Mouse (Mus musculus): ENCODE results near the gene Tspan10. TPM values are rescaled to one million over a fixed set of nuclear protein-coding genes. Genes with fewer than 3 reads are reported as not detected.

Tspan10 gene
- polyA plus RNA-seq, 1 experiment: 0.51 TPM

DNA sequence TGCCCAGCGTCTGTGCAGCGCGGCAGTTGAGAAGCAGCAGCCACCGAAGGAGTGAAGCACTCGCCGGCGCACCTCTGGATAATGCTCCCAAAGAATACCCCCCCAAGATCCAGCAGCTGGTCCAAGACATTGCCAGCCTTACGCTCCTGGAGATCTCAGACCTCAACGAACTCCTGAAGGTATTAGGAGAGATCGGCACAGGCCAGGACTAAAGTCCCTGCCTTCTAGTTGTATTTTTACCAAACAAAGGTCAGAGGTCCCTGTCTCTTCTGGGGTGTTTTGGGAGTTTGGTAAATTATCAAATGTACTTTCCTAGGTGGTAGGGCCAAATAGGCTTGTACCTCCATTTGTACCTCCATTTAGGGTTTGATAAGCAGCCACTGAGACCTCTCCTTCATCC lies 42.8 kb downstream of the Tspan10 start:
- peak overlapping the region; percentile 92 for H3K4me3 ChIP-seq (ENCODE audit: control insufficient read depth, low read depth, low read length)
- TF ChIP-seq CTCF (IDR thresholded peaks at IDR 0.05; ENCODE audit: control insufficient read depth, insufficient read depth, insufficient replicate concordance, low read depth, low read length) (no peak), POLR2A (IDR thresholded peaks at IDR 0.05; ENCODE audit: control insufficient read depth, low read depth, low read length) (no peak)
- peaks cover 2% of the 10 kb centered on the region for H3K36me3 ChIP-seq (ENCODE audit: control insufficient read depth, insufficient read depth, low read length)
- no peaks in the 10 kb centered on the region for H3K27me3 ChIP-seq (ENCODE audit: control insufficient read depth, insufficient read depth, low read length)
- H3K27ac ChIP-seq (ENCODE audit: control insufficient read depth, insufficient read depth, low read depth, low read length): no peak overlapping the region
- peaks cover 11% of the 10 kb centered on the region for H3K4me1 ChIP-seq (ENCODE audit: control insufficient read depth, insufficient read depth, low read length)

DNA sequence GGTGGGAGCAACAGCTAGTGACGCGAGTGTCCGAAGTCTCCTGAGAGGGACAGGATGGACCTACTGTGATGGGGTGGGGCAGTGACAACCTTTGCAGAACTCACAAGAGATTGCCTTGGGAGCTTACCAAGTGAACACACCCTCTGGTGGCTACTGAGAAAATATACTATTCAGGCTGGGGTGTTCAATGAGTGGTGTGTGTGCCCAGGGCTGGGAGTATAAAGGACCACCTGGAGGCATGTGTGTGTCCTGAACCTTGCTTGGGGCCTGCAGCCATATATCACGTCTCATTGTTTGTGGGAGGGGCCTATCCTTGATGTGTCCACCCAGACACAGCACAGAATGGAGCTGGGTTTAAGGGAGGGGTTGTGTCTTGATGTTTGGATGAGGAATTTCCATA lies 46.1 kb downstream of the Tspan10 start:
- TF ChIP-seq POLR2A (IDR thresholded peaks at IDR 0.05; ENCODE audit: control insufficient read depth, low read depth, low read length) (no peak), CTCF (IDR thresholded peaks at IDR 0.05; ENCODE audit: control insufficient read depth, insufficient read depth, insufficient replicate concordance, low read depth, low read length) (no peak)
- Histone ChIP-seq H3K27ac (ENCODE audit: control insufficient read depth, insufficient read depth, low read depth, low read length) (no peak overlapping the region), H3K27me3 (ENCODE audit: control insufficient read depth, insufficient read depth, low read length) (no peaks in the 10 kb centered on the region), H3K4me3 (ENCODE audit: control insufficient read depth, low read depth, low read length) (no peak overlapping the region), H3K36me3 (ENCODE audit: control insufficient read depth, insufficient read depth, low read length) (no peaks in the 10 kb centered on the region; the same call in 1 of the 2 replicates), H3K4me1 (ENCODE audit: control insufficient read depth, insufficient read depth, low read length) (peaks cover 22% of the 10 kb centered on the region)

DNA sequence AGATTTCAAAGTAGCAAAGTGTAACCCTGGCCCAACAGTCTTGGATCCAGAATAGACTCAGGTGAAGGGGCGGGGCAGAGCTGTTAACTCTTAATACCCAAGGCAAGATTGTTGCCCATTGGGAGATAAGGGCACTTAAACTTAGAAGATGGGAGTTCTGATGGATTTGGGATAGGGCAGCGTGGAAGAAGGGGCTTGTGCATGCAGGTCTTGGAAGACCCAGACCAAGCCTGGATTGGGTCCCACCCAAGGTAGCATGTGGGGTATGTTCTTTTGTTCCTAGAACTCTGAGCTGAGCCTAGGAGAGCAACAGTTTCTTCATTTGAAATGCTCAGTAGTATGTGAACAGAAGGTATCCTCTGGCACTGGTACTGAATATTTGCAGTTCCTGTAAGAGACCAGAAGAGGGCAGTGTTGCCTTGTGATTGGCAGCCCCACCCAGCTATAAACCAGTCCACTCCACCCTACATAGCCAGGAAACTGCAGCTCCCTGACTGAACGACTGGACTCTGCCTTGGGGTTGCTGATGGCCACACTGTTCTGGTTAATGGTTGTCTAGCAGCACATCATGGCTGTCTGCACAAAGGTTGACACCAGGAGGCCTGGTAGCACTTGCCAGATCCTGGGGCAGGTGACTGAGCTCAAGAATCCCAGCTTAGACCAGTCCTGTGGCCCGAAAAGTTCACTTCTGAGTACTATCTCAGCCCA lies 46.8 kb downstream of the Tspan10 start:
- Histone ChIP-seq H3K4me3 (ENCODE audit: control insufficient read depth, low read depth, low read length) (no peak overlapping the region), H3K27me3 (ENCODE audit: control insufficient read depth, insufficient read depth, low read length) (no peaks in the 10 kb centered on the region)

GRCm38 (mm10) chr11:120490291-120491046 lies 48.0 kb downstream of the Tspan10 start:
- H3K27me3 ChIP-seq (ENCODE audit: control insufficient read depth, insufficient read depth, low read length): no peaks in the 10 kb centered on the region
- peaks cover 12% of the 10 kb centered on the region for H3K4me1 ChIP-seq (ENCODE audit: control insufficient read depth, insufficient read depth, low read length)
- no peaks in the 10 kb centered on the region; the same call in 1 of the 2 replicates for H3K36me3 ChIP-seq (ENCODE audit: control insufficient read depth, insufficient read depth, low read length)
- H3K27ac ChIP-seq (ENCODE audit: control insufficient read depth, insufficient read depth, low read depth, low read length): no peak overlapping the region
- H3K4me3 ChIP-seq (ENCODE audit: control insufficient read depth, low read depth, low read length): no peak overlapping the region
- no peak for TF ChIP-seq POLR2A (IDR thresholded peaks at IDR 0.05; ENCODE audit: control insufficient read depth, low read depth, low read length)

More for the DNA sequence above, 46.8 kb downstream of the Tspan10 start:
- TF ChIP-seq CTCF (IDR thresholded peaks at IDR 0.05; ENCODE audit: control insufficient read depth, insufficient read depth, insufficient replicate concordance, low read depth, low read length) (peak; percentile 76), POLR2A (IDR thresholded peaks at IDR 0.05; ENCODE audit: control insufficient read depth, low read depth, low read length) (no peak)
- no peak overlapping the region for H3K27ac ChIP-seq (ENCODE audit: control insufficient read depth, insufficient read depth, low read depth, low read length)
- peaks cover 16% of the 10 kb centered on the region for H3K4me1 ChIP-seq (ENCODE audit: control insufficient read depth, insufficient read depth, low read length)
- H3K36me3 ChIP-seq (ENCODE audit: control insufficient read depth, insufficient read depth, low read length): no peaks in the 10 kb centered on the region; the same call in 1 of the 2 replicates

- TF ChIP-seq CTCF (IDR thresholded peaks at IDR 0.05; ENCODE audit: control insufficient read depth, insufficient read depth, insufficient replicate concordance, low read depth, low read length) (no peak; the same call in 1 of the 2 replicates), POLR2A (IDR thresholded peaks at IDR 0.05; ENCODE audit: control insufficient read depth, low read depth, low read length) (0 out of 2 replicates have a peak, but pooled peaks have one; percentile 14)
- no peaks in the 10 kb centered on the region; the same call in 1 of the 2 replicates for H3K36me3 ChIP-seq (ENCODE audit: control insufficient read depth, insufficient read depth, low read length)
- H3K27me3 ChIP-seq (ENCODE audit: control insufficient read depth, insufficient read depth, low read length): no peaks in the 10 kb centered on the region
- H3K4me1 ChIP-seq (ENCODE audit: control insufficient read depth, insufficient read depth, low read length): peaks cover 11% of the 10 kb centered on the region
- H3K27ac ChIP-seq (ENCODE audit: control insufficient read depth, insufficient read depth, low read depth, low read length): peak within 1 kb of the TSS; percentile 59; the same call in 1 of the 2 replicates
- peak within 1 kb of the TSS; percentile 96 for H3K4me3 ChIP-seq (ENCODE audit: control insufficient read depth, low read depth, low read length)
Measured at GRCm38 (mm10) chr11:120491317-120492023, 49.0 kb downstream of the Tspan10 start, which contains the start of gene Slc25a10. Gene Slc25a10, plus strand, starts transcription at chr11:120491840.

GRCm38 (mm10) chr11:120492024-120492877 lies 49.8 kb downstream of the Tspan10 start:
- peak overlapping the region; percentile 96 for H3K4me3 ChIP-seq (ENCODE audit: control insufficient read depth, low read depth, low read length)
- H3K36me3 ChIP-seq (ENCODE audit: control insufficient read depth, insufficient read depth, low read length): no peaks in the 10 kb centered on the region; the same call in 1 of the 2 replicates
- no peak for TF ChIP-seq CTCF (IDR thresholded peaks at IDR 0.05; ENCODE audit: control insufficient read depth, insufficient read depth, insufficient replicate concordance, low read depth, low read length)
- no peak for TF ChIP-seq POLR2A (IDR thresholded peaks at IDR 0.05; ENCODE audit: control insufficient read depth, low read depth, low read length)
- H3K4me1 ChIP-seq (ENCODE audit: control insufficient read depth, insufficient read depth, low read length): peaks cover 11% of the 10 kb centered on the region
- H3K27ac ChIP-seq (ENCODE audit: control insufficient read depth, insufficient read depth, low read depth, low read length): peak overlapping the region; percentile 59; the same call in 1 of the 2 replicates
- no peaks in the 10 kb centered on the region for H3K27me3 ChIP-seq (ENCODE audit: control insufficient read depth, insufficient read depth, low read length)

Measured in testis, adult 2 months (tissue).